Mouse (Mus musculus): ENCODE measurements around the gene Syngr1. TPM values are rescaled to one million over a fixed set of nuclear protein-coding genes. Genes with fewer than 3 reads are reported as not detected.

The Syngr1 gene
- polyA plus RNA-seq (2014; fragmentation: Nextera tagmentation; extraction: Ambion mirVana): 32.2 and 38.6 TPM in 2 replicates

DNA sequence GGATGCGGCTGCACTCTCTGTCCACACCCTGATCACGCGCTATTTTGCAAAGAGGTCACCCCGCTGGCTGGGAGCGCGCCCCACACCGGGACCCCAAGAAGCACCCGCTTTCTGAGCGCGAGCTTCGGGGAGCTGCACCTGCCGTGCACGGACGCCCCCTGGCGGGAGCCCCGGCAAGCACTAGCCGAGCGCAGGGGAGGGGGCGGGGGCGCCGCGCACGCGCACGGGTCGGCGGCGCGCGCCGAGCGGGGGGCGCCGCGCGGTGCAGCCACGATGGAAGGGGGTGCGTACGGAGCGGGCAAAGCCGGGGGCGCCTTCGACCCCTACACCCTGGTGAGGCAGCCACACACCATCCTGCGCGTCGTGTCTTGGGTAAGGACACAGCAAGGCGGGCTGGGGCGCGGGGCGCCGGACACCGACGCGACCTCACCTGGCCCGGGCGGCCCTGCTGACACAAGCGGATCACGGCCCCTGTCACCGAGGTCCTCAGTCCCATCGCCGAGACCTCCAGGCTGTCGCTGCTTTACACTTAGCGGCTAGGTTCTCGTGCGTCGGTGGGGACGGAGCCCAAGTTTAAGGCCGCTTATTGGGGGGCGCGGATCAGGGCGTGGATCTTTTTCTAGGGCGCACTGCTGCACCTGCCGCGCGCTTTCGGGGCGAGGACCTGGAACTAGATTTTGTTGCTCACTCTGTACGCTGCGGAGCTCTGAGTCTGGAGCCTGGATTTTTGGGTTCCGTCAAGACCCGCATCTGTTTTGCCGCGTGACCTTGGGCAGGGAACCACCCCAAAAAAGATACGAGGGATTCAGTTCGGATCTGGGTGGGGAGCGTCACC, at the start of gene Syngr1, which contains the start of gene Rpl3:
Gene Syngr1 (plus strand): TSS at position 214 of the 835 bp plus-strand sequence.
Gene Rpl3 (minus strand): TSS at position 748 of the 835 bp plus-strand sequence.
- Histone ChIP-seq H3K36me3 (ENCODE audit: control insufficient read depth, insufficient read depth, low read length) (no peaks in the 10 kb centered on the region), H3K4me3 (ENCODE audit: low read depth, low read length) (peak within 1 kb of the TSS; percentile 79), H3K9me3 (ENCODE audit: control insufficient read depth, low read length) (peaks cover 3% of the 10 kb centered on the region), H3K27me3 (replicated peaks; ENCODE audit: control insufficient read depth, insufficient read depth, low read length) (peaks cover 18% of the 10 kb centered on the region), H3K4me1 (replicated peaks; ENCODE audit: control insufficient read depth, insufficient read depth, low read length) (peaks cover 21% of the 10 kb centered on the region), H3K4me2 (peak within 1 kb of the TSS; percentile 98), H3K27ac (ENCODE audit: low read depth, low read length) (peak within 1 kb of the TSS; percentile 50), H3K9ac (ENCODE audit: low read depth, low read length) (peak within 1 kb of the TSS; percentile 84)
- DNase-seq (ENCODE audit: low spot score) (peak; percentile 79), ATAC-seq (replicated peaks; ENCODE audit: low FRiP score) (peak; percentile 75)
- WGBS: 1% methylated on average over 81 of the region's 86 CpGs

GRCm38 (mm10) chr15:80042152-80042551, 49.0 kb upstream of the Syngr1 start:
- no peaks in the 10 kb centered on the region for H3K4me1 ChIP-seq (replicated peaks; ENCODE audit: control insufficient read depth, insufficient read depth, low read length)
- no peak overlapping the region for H3K27ac ChIP-seq (ENCODE audit: low read depth, low read length)
- no peaks in the 10 kb centered on the region for H3K9me3 ChIP-seq (ENCODE audit: control insufficient read depth, low read length)
- H3K36me3 ChIP-seq (ENCODE audit: control insufficient read depth, insufficient read depth, low read length): no peaks in the 10 kb centered on the region
- H3K4me2 ChIP-seq: no peak overlapping the region
- H3K9ac ChIP-seq (ENCODE audit: low read depth, low read length): no peak overlapping the region
- 54% methylated on average over 4 of the region's 4 CpGs for WGBS
- DNase-seq (ENCODE audit: low spot score): no peak
- no peaks in the 10 kb centered on the region for H3K27me3 ChIP-seq (replicated peaks; ENCODE audit: control insufficient read depth, insufficient read depth, low read length)
- no peak for ATAC-seq (replicated peaks; ENCODE audit: low FRiP score)
- H3K4me3 ChIP-seq (ENCODE audit: low read depth, low read length): no peak overlapping the region

- no peaks in the 10 kb centered on the region for H3K27me3 ChIP-seq (replicated peaks; ENCODE audit: control insufficient read depth, insufficient read depth, low read length)
Observed at GRCm38 (mm10) chr15:80044249-80044648, 46.9 kb upstream of the Syngr1 start.

GRCm38 (mm10) chr15:80045749-80046148, 45.4 kb upstream of the Syngr1 start:
- no peaks in the 10 kb centered on the region for H3K9me3 ChIP-seq (ENCODE audit: control insufficient read depth, low read length)
- WGBS: 97% methylated on average over 2 of the region's 2 CpGs
- no peak overlapping the region for H3K9ac ChIP-seq (ENCODE audit: low read depth, low read length)
- peaks cover 13% of the 10 kb centered on the region for H3K4me1 ChIP-seq (replicated peaks; ENCODE audit: control insufficient read depth, insufficient read depth, low read length)
- H3K4me3 ChIP-seq (ENCODE audit: low read depth, low read length): no peak overlapping the region
- ATAC-seq (replicated peaks; ENCODE audit: low FRiP score): no peak
- H3K36me3 ChIP-seq (ENCODE audit: control insufficient read depth, insufficient read depth, low read length): no peaks in the 10 kb centered on the region
- DNase-seq (ENCODE audit: low spot score): no peak
- H3K27ac ChIP-seq (ENCODE audit: low read depth, low read length): no peak overlapping the region
- H3K4me2 ChIP-seq: no peak overlapping the region
- H3K27me3 ChIP-seq (replicated peaks; ENCODE audit: control insufficient read depth, insufficient read depth, low read length): no peaks in the 10 kb centered on the region

More at GRCm38 (mm10) chr15:80044249-80044648, 46.9 kb upstream of the Syngr1 start:
- ATAC-seq (replicated peaks; ENCODE audit: low FRiP score) (no peak), DNase-seq (ENCODE audit: low spot score) (no peak)
- Histone ChIP-seq H3K4me3 (ENCODE audit: low read depth, low read length) (no peak overlapping the region), H3K27ac (ENCODE audit: low read depth, low read length) (no peak overlapping the region), H3K4me1 (replicated peaks; ENCODE audit: control insufficient read depth, insufficient read depth, low read length) (peaks cover 13% of the 10 kb centered on the region), H3K4me2 (no peak overlapping the region), H3K36me3 (ENCODE audit: control insufficient read depth, insufficient read depth, low read length) (no peaks in the 10 kb centered on the region), H3K9ac (ENCODE audit: low read depth, low read length) (no peak overlapping the region), H3K9me3 (ENCODE audit: control insufficient read depth, low read length) (no peaks in the 10 kb centered on the region)
- 85% methylated on average over 10 of the region's 10 CpGs for WGBS

- Histone ChIP-seq H3K9me3 (ENCODE audit: control insufficient read depth, low read length) (no peaks in the 10 kb centered on the region), H3K36me3 (ENCODE audit: control insufficient read depth, insufficient read depth, low read length) (no peaks in the 10 kb centered on the region), H3K27me3 (replicated peaks; ENCODE audit: control insufficient read depth, insufficient read depth, low read length) (no peaks in the 10 kb centered on the region), H3K4me3 (ENCODE audit: low read depth, low read length) (no peak overlapping the region), H3K27ac (ENCODE audit: low read depth, low read length) (no peak overlapping the region), H3K9ac (ENCODE audit: low read depth, low read length) (no peak overlapping the region), H3K4me2 (no peak overlapping the region), H3K4me1 (replicated peaks; ENCODE audit: control insufficient read depth, insufficient read depth, low read length) (peaks cover 15% of the 10 kb centered on the region)
- no peak for ATAC-seq (replicated peaks; ENCODE audit: low FRiP score)
- DNase-seq (ENCODE audit: low spot score): no peak
- 69% methylated on average over 2 of the region's 2 CpGs for WGBS
Observed at GRCm38 (mm10) chr15:80047242-80047641, 43.9 kb upstream of the Syngr1 start.

DNA sequence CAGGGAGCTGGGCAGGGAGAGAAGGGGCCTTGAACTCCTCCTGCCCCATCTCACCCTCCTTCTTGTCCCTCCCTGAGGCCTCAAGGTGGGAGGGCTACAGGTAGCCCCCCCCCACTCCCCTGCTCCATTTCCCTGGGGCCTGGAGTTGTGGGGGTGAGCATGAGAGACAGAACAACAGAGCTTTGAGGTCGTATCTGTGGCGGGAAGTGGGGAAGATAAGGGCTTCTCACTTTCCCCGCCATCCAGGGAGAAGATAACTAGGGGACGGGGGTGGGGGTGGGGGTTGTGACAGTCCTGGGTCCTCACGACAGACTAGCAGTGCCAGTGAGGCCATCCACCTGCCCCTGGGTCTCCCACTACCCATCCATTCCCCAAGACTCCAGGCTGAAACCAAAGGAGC, 43.2 kb upstream of the Syngr1 start:
- DNase-seq (ENCODE audit: low spot score): no peak
- H3K4me1 ChIP-seq (replicated peaks; ENCODE audit: control insufficient read depth, insufficient read depth, low read length): peaks cover 15% of the 10 kb centered on the region
- H3K9me3 ChIP-seq (ENCODE audit: control insufficient read depth, low read length): no peaks in the 10 kb centered on the region
- H3K27me3 ChIP-seq (replicated peaks; ENCODE audit: control insufficient read depth, insufficient read depth, low read length): no peaks in the 10 kb centered on the region
- no peak overlapping the region for H3K27ac ChIP-seq (ENCODE audit: low read depth, low read length)
- no peak overlapping the region; the same call in 1 of the 2 replicates for H3K9ac ChIP-seq (ENCODE audit: low read depth, low read length)
- peak overlapping the region; percentile 40 for H3K4me2 ChIP-seq
- ATAC-seq (replicated peaks; ENCODE audit: low FRiP score): no peak
- WGBS: 5% methylated on average over 5 of the region's 5 CpGs
- H3K36me3 ChIP-seq (ENCODE audit: control insufficient read depth, insufficient read depth, low read length): no peaks in the 10 kb centered on the region
- H3K4me3 ChIP-seq (ENCODE audit: low read depth, low read length): no peak overlapping the region

DNA sequence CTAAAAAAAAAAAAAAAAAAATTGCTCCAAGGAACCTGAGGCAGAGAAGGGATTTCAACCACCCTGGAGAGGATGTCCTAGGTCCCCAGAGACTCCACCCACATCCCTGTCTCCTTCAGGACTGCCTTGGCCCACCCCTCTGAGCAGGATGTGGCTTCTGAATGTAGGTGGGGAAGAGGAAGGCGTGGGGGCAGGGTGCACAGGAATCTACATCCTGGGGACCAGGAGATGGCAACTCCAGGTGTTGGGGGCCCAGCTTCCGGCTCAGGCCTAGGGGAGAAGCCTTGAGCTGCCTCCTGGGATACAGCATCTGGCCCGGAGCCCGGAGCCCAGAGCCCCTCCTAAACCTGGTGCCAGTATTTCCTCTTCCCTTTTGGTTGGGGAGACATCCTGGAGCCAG, 41.0 kb upstream of the Syngr1 start:
- Histone ChIP-seq H3K9me3 (ENCODE audit: control insufficient read depth, low read length) (no peaks in the 10 kb centered on the region), H3K4me2 (no peak overlapping the region), H3K4me1 (replicated peaks; ENCODE audit: control insufficient read depth, insufficient read depth, low read length) (peaks cover 26% of the 10 kb centered on the region), H3K27me3 (replicated peaks; ENCODE audit: control insufficient read depth, insufficient read depth, low read length) (no peaks in the 10 kb centered on the region), H3K9ac (ENCODE audit: low read depth, low read length) (no peak overlapping the region), H3K4me3 (ENCODE audit: low read depth, low read length) (no peak overlapping the region), H3K27ac (ENCODE audit: low read depth, low read length) (no peak overlapping the region), H3K36me3 (ENCODE audit: control insufficient read depth, insufficient read depth, low read length) (no peaks in the 10 kb centered on the region)
- WGBS: 61% methylated on average over 4 of the region's 4 CpGs
- DNase-seq (ENCODE audit: low spot score) (no peak), ATAC-seq (replicated peaks; ENCODE audit: low FRiP score) (no peak)

GRCm38 (mm10) chr15:80051092-80051761, 39.9 kb upstream of the Syngr1 start:
- Histone ChIP-seq H3K9me3 (ENCODE audit: control insufficient read depth, low read length) (no peaks in the 10 kb centered on the region), H3K36me3 (ENCODE audit: control insufficient read depth, insufficient read depth, low read length) (no peaks in the 10 kb centered on the region), H3K4me3 (ENCODE audit: low read depth, low read length) (no peak overlapping the region), H3K4me2 (no peak overlapping the region), H3K9ac (ENCODE audit: low read depth, low read length) (no peak overlapping the region), H3K27me3 (replicated peaks; ENCODE audit: control insufficient read depth, insufficient read depth, low read length) (no peaks in the 10 kb centered on the region), H3K4me1 (replicated peaks; ENCODE audit: control insufficient read depth, insufficient read depth, low read length) (peaks cover 26% of the 10 kb centered on the region), H3K27ac (ENCODE audit: low read depth, low read length) (no peak overlapping the region)
- 74% methylated on average over 19 of the region's 19 CpGs for WGBS
- DNase-seq (ENCODE audit: low spot score): no peak
- no peak for ATAC-seq (replicated peaks; ENCODE audit: low FRiP score)
